Mouse (Mus musculus): ENCODE measurements around the gene Adcy7.

Adcy7 gene

GRCm38 (mm10) chr8:88272231-88273050, at the start of gene Adcy7:
TSS of gene Adcy7 (plus strand) at chr8:88272403.
- peak; percentile 64 for DNase-seq (ENCODE audit: low spot score)

GRCm38 (mm10) chr8:88225358-88225757, 46.8 kb upstream of the Adcy7 start:
- no peak for DNase-seq (ENCODE audit: low spot score)

DNA sequence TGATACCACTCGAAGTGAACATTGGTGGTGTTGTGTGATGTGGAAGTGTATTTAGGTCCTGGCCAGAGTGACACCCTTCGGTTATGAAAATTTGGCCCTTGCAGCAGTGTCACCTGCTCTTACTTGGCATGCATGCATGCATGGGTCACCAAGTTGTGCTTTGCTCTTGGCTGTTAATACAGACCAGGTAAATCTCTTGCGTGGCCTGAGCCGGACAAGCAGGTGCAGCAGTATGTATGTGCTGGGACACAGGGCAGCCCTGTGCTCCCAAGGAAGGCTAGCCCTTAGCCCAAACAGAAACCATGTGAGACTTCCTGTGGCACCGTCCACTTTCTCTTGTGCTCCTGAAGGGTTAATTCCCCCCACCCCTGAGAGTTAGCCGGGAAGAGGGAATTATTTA, 44.4 kb upstream of the Adcy7 start:
- no peak for DNase-seq (ENCODE audit: low spot score)

DNA sequence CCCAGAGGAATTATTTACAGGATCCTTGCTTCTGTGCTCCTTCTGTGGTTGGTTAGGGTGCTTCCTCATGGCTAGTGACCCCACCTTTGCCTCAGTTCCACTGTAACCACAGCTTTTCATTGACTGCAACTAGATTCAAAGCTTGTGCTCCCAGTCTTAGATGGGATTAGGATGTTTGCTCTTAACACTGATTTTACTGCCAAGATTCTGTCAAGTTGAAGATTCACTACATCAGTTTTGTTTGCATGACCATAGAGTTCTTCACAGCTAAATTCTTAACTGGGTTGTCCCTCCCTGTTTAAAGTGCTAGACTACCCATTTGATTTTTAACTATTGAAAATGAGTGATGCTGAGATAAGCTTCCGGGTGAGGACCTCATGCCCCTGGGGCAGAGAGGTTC, 43.9 kb upstream of the Adcy7 start:
- no peak for DNase-seq (ENCODE audit: low spot score)

DNA sequence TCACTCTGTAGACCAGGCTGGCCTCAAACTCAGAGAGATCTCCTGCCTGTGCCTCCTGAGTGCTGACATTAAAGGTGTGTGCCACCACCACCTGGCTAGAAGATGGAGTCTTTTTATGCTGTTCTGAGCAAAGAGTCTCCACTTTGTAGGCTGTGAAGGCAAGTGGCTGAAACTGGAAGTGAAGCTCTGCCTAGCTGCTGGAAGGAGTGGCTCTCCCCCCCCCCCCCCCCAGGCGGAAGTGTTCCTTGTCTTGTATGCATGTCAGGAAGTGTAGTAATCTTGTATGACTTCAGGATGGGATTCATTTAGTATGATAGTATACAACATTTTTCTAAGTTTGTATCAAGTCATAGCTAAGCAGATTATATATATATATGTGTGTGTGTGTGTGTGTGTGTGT, 43.4 kb upstream of the Adcy7 start:
- no peak for DNase-seq (ENCODE audit: low spot score)

GRCm38 (mm10) chr8:88236666-88237065, 35.5 kb upstream of the Adcy7 start:
- no peak for DNase-seq (ENCODE audit: low spot score)

DNA sequence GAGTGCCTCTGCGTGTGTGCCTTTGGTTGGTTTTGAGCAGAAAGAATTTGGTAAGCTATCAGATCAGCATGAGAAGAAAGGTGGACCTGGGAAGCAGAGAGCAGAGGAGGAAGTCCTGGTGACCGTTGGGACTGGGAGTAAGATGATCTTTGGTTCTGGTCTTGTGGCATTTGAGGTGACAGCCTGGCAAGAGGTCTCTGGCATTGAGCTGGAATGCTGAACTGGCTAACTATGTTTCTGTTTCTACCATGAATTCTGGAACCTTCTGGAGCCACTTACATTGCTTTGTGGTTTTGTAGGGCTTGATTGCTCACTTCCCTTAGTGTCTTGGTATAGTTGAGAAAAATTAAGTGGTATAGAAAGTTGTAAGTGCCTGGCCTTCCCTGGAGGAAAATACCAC, 34.6 kb upstream of the Adcy7 start:
- no peak for DNase-seq (ENCODE audit: low spot score)

DNA sequence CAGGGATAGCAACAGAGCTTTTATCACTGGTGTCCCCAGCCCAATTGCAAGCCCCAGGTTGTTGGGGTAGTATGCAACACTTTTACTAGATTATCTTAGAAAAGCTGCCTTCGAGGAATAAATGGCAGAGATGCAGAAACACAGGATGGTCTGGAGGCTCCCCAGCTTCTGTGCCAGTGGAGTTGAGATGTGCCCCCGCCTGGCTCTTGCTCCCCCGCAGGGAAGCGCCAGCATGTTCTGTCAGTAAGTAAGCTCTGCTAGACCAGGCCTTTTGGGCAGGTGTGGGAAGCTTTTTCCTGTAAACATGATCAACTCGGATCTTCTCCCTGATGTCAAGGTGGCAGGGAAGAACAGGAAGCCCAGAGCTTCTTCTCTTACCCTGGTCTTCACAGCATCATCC, 32.9 kb upstream of the Adcy7 start:
- no peak for DNase-seq (ENCODE audit: low spot score)

GRCm38 (mm10) chr8:88241871-88242270, 30.3 kb upstream of the Adcy7 start:
- no peak for DNase-seq (ENCODE audit: low spot score)

- DNase-seq (ENCODE audit: low spot score): peak; percentile 32
Measured at GRCm38 (mm10) chr8:88244298-88244697, 27.9 kb upstream of the Adcy7 start.

DNA sequence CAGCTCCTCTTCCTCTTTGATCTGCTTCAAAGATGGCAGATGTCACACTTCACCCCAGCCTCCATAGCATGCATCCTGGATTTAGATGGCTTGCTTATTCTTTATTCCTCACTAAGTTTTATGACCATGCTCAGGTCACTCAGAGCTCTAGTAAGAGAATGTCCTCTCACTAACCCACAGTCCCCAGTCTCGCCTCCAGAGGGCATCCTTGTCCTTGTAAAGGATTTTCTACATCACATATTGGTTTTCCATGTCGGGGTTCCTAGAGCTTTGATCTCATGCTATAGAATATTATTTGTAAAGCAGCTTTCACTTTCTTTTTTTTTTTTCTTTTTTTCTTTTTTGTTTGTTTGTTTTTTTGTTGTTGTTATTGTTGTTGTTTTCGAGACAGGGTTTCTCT, 19.4 kb upstream of the Adcy7 start:
- peak; percentile 45 for DNase-seq (ENCODE audit: low spot score)

DNA sequence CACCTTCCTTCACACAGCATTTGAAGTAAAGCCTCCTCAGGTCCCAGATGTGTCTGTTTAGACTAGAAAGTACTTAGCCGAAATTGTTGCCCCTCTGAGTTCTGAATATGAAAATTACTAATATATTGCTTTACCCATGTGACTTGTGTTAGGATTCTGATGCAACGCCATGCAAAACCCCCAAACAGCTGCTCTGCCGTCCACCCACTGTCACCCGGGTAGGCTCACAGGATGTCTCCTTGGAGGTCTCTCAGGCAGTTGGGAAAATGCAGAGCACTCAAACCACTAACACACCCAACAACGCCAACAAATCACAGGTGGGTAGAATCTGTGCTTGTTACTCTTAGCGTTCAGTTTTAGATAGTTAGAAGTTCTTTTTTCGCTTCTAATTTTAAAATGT, 17.2 kb upstream of the Adcy7 start:
- no peak for DNase-seq (ENCODE audit: low spot score)

GRCm38 (mm10) chr8:88258024-88258423, 14.2 kb upstream of the Adcy7 start:
- no peak for DNase-seq (ENCODE audit: low spot score)

DNA sequence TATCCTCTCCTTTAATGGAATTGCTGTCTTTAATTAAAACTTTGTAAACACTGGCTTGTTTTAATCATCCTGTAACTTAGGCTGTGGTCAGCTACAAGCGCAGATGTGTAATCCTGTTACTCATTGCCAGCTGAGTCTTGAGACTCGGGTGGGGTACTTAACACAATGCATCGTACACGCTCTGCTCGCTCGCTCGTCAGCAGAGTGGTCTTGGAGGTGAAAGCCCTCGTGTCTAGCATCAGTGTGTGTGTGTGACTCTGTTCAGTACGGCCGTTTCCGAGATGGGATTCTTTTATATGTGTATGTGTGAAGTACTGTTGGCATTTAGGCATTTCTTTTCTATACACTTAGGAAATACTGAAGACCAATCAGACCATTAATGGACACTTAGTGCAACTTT, 13.7 kb upstream of the Adcy7 start:
- no peak for DNase-seq (ENCODE audit: low spot score)

GRCm38 (mm10) chr8:88260466-88260980, 11.7 kb upstream of the Adcy7 start:
- DNase-seq (ENCODE audit: low spot score): no peak

- no peak for DNase-seq (ENCODE audit: low spot score)
Measured at GRCm38 (mm10) chr8:88262831-88263635, 9.2 kb upstream of the Adcy7 start.

- no peak for DNase-seq (ENCODE audit: low spot score)
Measured at GRCm38 (mm10) chr8:88265511-88265910, 6.7 kb upstream of the Adcy7 start.

DNA sequence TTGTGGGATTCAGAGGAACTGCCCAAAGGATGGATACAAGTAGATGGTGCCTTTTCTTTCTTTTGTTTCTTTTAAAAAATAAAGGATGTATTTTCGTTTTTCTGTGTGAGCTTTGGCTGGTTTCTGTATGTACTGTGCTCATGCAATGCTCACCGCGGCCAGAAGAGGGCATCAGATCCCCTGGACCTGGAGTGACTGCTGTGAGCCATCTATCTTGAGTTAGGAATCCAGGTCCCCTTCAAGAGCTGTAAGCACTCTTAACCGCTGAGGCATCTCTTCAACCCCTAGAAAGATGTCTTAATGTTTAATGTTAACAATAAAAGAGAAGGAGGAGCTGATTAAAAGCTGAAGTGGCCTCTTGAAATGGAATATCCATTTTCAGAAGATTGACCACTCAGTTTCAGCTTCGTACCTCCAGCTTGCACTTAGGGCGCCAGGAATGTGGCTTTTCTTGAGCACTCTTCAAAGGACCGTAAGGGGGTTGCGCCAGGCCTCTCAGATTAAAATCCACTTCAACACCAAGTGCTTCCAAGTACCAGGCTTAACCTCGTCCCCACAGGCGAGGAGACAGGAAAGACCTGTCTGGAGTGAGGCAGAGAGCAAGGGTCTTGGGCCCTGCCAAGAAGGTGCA, 5.9 kb upstream of the Adcy7 start:
- DNase-seq (ENCODE audit: low spot score): peak; percentile 69

- no peak for DNase-seq (ENCODE audit: low spot score)
Measured at GRCm38 (mm10) chr8:88266801-88267403, 5.3 kb upstream of the Adcy7 start.

- no peak for DNase-seq (ENCODE audit: low spot score)
Measured at GRCm38 (mm10) chr8:88269107-88269875, 2.9 kb upstream of the Adcy7 start.

DNA sequence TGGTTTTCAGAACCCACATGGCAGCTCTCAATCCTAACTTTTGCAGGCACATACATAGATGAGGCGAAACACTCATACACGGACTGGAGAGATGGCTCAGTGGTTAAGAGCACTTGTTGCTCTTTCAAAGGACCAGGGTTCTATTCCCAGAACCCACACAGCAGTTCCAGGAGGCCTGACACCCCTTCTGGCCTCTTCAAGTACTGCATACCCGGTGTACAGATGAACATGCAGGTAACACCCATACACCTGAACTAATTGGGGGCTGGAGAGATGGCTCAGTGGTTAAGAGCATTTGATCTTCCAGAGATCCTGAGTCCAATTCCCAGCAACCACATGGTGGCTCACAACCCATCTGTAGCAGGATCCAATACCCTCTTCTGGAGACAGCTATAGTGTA, 2.1 kb upstream of the Adcy7 start:
- no peak for DNase-seq (ENCODE audit: low spot score)

DNA sequence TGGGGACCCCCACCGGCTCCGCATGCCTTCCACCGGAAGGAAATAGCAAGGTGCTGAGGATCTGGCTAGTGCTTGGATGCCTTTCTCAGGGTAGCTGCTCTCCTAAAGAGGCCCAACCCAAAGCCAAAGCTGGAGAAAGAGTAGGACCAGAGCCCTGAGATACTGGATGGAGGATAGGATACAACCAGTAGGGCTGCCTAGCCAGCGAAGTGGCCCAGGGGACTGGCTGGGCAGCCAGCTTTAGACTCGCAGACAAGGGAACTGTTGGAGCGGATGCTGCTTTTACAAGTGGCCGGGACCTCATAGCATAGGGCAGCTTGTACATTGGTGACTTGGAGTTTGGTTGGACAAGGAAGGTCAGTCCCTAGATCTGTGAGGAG, 838 bp downstream of the Adcy7 start:
- DNase-seq (ENCODE audit: low spot score): no peak
